Mouse (Mus musculus) inflammation-experienced regulatory T-cells, adult 6 months (primary cell): ENCODE measurements around the gene Zfp830. TPM values are rescaled to one million over a fixed set of nuclear protein-coding genes. Genes with fewer than 3 reads are reported as not detected.

Source experiments
- polyA plus RNA-seq, 3 experiments: library from polyadenylated mRNA; unstranded; fragments of 100-300 nt; shearing (Covaris generic); gene quantifications; one replicate each; pipeline ENCODE4 v1.2.1; 2017

Gene Zfp830
- polyA plus RNA-seq, 3 experiments from 2014 or later = 28.4 to 41.9 (median 31.8) TPM

Other genes starting within 250 kb of the Zfp830 start
- under 1 TPM in 2 of 3 experiments, not detected in 1; 0.32 to 0.42 TPM for gene Cct6b, start within 50 bp of the Zfp830 start, polyA plus RNA-seq
- gene Lig3, start 16.8 kb downstream of the Zfp830 start, polyA plus RNA-seq = 10 to 100 TPM; 14.6 to 22.5 (median 21.1) TPM
- gene Rffl, start 106.9 kb downstream of the Zfp830 start, polyA plus RNA-seq = 10 to 100 TPM in 1 of 3 experiments, 1 to 10 TPM in 2; 6.0 to 10.1 (median 9.1) TPM
- gene Rad51d, start 126.3 kb downstream of the Zfp830 start, polyA plus RNA-seq = 10 to 100 TPM; 25.9 to 32.4 (median 30.9) TPM
- not detected for gene Fndc8, start 127.8 kb downstream of the Zfp830 start, polyA plus RNA-seq
- 10 to 100 TPM; 17.9 to 56.0 (median 48.0) TPM for gene Nle1, start 144.1 kb downstream of the Zfp830 start, polyA plus RNA-seq
- under 1 TPM in 1 of 3 experiments, not detected in 2; 0.25 TPM for gene Unc45b, start 146.2 kb downstream of the Zfp830 start, polyA plus RNA-seq
- gene Slfn5, start 187.0 kb downstream of the Zfp830 start, polyA plus RNA-seq = 10 to 100 TPM; 18.0 to 28.9 (median 27.4) TPM
- 10 to 100 TPM; 23.0 to 30.8 (median 23.2) TPM for gene Slfn9, start 227.5 kb downstream of the Zfp830 start, polyA plus RNA-seq